Mouse (Mus musculus): ENCODE measurements around the gene Arid5b. TPM values are rescaled to one million over a fixed set of nuclear protein-coding genes. Genes with fewer than 3 reads are reported as not detected.
A peak's percentile ranks its signal among the peaks of the same experiment; 100 is the strongest.

Gene Arid5b
- total RNA-seq, 2 experiments from 2014 or later: 36.1 to 36.9 TPM

DNA sequence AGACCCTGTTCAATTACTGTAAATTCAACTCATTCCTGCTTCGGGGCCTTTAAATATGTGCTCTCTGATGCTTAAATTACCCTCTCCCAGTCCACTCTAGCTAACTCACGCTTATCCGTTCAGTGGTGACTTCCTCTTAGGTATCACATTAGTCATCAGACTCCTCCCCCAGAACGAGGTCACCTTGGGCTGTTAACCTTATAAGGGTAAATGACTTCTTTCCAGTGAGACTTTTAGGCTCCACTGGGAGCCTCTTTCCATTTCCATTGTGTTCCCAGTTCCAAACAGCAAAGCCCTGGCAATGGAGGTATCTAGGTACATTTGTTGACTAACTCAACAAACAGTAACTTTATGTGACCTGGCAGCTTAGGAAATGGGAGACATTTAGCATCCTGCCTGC, 186.7 kb downstream of the Arid5b start:
- DNase-seq (ENCODE audit: low spot score in 2 of 2): no peak

- DNase-seq (ENCODE audit: low spot score in 2 of 2): no peak
Measured at GRCm38 (mm10) chr10:68091011-68091410, 187.5 kb downstream of the Arid5b start.

- no peak for DNase-seq (ENCODE audit: low spot score in 2 of 2)
Measured at GRCm38 (mm10) chr10:68090544-68090943, 188.0 kb downstream of the Arid5b start.

DNA sequence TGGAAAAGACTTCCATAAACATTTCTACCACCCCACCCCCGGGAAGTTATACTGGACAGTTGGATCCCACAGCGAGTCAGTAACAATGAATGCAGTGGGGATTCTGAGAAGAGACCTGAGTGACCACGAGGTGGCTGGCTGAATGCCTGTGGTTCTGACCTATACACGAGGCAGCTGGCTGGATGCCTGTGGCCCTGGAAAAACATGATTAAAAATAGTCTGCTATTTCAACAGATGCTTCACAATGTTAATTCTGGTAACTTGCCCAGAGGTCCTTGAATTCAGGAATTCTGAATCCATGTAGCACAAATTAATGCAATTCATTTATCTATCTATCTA, 188.4 kb downstream of the Arid5b start:
- DNase-seq (ENCODE audit: low spot score in 2 of 2): peak; percentile 37 to 76

DNA sequence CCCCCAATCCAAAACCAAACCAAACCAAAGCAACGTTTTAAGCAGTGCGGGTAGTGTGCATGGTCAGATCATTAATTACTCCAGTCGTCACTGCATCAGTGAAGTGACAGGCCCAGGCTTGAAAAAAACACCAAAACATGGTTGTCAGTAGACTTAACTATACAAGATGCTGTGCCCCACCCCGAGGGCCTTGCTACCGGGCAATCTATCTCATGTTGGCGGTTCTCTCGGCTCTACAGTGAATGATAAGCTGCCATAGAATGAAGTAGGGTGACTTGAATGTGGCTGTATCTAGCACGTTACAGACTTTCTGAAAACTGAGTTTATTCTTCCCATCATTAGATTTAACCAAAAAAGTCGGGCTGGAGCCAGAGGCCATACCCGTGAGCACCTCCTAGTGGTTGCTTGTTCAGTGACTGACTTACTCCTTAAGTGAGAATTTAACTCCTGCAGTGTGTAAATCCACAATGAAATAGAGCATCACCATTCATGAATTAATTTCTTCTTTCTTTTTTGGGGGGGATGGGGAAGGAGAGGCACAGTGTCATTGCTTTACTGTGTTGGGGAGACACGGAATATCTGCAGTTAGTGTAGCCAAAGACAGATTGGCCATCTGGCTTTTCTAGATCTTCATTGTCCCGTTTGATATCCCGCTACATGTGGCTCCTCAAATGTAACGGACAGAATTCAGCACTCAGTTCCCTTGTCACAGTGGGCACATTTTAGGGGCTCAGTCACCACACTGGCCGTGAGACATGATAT, 188.9 kb downstream of the Arid5b start:
- DNase-seq (ENCODE audit: low spot score in 2 of 2): no peak

GRCm38 (mm10) chr10:68087722-68088121, 190.8 kb downstream of the Arid5b start:
- DNase-seq (ENCODE audit: low spot score in 2 of 2): no peak

DNA sequence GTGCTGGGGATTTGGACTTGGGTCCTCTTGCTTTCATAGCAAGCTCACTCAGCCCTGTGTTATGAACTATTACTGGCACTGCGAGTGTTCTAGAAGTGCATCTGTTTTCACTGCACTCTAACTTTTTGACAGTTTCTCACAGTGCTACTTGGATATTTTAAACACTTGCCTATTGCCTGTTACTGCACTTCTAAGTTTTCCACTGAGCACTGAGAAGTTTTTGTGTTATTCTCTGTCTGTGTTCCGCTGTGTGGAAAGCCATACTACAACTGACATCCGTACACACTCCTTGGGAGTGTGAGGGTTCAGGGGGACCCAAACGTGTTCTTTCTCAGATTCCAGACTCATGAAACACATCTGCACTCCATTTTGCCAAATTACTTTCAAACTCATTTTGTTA, 191.6 kb downstream of the Arid5b start:
- DNase-seq (ENCODE audit: low spot score in 2 of 2): no peak

DNA sequence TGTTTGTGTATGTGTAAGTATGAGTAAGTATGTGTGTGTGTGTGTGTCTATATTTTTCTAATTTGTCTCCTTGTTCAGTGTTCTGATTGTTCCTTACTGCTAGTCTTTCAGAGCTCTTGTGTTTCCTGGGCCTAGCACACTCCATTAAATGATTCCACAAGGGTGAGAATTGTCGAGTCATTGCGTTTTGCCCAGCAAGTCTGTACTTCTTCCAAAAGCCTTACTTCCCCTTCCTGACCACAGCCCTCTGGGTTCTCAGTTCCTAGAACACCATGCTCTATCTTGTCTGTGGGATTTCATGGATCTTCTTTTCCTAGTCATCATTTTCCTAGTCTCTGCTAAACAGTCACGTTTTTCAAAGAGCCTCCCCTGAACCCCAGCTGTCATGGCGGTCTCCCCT, 193.0 kb downstream of the Arid5b start:
- DNase-seq (ENCODE audit: low spot score in 2 of 2): no peak

GRCm38 (mm10) chr10:68081712-68082111, 196.8 kb downstream of the Arid5b start:
- DNase-seq (ENCODE audit: low spot score in 2 of 2): no peak

DNA sequence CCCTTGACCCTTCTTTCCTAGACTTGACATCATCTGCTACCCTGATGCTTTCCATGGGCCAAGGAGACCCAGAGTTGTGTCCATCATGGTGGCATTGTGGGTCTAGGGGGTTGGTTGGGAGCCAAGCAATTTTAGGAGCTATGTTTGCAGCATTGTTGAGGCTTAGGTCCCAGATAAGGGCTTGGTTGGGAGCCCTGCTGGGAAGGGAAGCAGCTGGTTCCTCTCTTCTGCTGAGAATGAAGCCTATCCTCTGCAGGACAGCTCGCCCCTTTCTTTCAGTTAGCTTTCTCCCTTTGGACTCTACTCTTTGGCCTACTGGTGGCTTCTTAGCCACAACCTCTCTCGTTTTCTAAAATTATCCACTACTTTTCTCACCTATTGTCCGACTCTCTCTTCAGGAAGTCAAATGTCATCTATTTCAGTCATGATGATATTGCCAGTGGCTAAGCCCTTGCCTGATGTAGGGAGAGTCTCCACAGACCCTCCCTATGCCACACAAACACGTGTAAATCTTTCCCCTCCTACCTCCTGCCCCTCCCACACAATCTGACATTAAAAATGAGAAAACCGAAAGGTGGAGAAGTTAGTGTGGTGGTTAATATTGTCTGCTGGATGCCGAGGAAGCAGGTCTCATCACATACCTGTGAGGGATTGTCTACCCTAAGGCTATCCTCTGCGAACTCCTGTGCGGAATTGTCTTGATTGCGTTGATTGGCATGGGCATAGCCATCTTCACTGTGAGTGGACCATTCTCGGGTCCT, 198.4 kb downstream of the Arid5b start:
- DNase-seq (ENCODE audit: low spot score in 2 of 2): no peak

- no peak for DNase-seq (ENCODE audit: low spot score in 2 of 2)
Measured at GRCm38 (mm10) chr10:68078708-68079107, 199.8 kb downstream of the Arid5b start.

DNA sequence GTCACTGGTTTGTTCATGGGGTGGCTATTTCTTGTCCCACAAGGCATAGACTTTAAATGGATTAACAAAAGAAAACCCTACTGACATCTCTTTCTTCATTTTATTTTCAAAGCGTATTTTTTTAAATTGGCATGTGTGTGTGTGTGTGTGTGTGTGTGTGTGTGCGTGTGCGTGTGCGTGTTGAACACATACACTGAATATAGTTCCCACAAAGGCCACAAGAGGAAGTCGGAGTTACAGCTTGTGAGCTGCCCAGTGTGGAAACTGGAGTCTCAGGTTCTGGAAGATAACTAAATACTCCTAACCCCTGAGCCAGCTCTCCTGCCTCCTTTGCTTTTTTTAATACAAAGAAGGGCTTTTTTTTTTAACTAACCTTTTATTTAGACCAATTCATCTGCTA, 203.4 kb downstream of the Arid5b start:
- DNase-seq (ENCODE audit: low spot score in 2 of 2): no peak

GRCm38 (mm10) chr10:68074291-68074690, 204.2 kb downstream of the Arid5b start:
- DNase-seq (ENCODE audit: low spot score in 2 of 2): no peak

DNA sequence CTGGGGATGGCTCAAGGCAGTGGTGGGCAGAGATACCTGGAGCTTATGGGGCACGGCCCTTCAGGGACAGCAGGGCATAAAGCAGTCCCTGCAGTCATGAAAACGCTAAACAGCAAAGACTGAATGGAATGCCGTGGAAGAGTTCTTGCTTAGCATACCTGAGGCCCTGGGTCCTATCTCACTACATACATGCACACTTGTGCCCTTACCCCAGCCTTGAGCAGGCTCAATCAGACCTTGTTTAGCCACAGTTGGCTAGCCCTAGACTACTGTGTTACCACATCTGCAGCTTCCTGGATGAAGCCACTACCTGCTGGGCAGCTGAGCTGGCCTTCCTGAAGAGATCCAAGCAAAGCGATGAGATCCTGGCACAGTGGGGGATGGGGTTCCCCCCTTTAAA, 205.9 kb downstream of the Arid5b start:
- DNase-seq (ENCODE audit: low spot score in 2 of 2): no peak

- no peak for DNase-seq (ENCODE audit: low spot score in 2 of 2)
Measured at GRCm38 (mm10) chr10:68071041-68071440, 207.5 kb downstream of the Arid5b start.

DNA sequence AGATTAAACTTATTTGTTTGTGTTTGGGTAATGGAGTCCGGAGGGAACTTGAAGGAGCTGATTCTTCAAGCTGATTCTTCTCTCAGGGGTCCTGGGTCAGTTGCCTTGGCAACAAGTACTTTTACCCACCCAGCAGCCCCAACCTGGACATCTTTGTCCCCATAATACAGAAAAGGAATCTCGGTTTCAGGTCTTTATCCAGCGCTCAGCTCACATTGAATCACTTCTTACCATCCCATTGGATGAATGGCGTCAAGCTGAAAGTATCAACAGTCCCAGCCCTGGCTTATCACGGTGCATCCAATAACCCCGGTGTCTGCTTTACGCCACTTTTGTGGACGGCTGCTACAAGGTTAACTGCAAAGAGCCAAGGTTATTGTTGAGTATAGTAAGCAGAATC, 210.1 kb downstream of the Arid5b start:
- DNase-seq (ENCODE audit: low spot score in 2 of 2): no peak

DNA sequence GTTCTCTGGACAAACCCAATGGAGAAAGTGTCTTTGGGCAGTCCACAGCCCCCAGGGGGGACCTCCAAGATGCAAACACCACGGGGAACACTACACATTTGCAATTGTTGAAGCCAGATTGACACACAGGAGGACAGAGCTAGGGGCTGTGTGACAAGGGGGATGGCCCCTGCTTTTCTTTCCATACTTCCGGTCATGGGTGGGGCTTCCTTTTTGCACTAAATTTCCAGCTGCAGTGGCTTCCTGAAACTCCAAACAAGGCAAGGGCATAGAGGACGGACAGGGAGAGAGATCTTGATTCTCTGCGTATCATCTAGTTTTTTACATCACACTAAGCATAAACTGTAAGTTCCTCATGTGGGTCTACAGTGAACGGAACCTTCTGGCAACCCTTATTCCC, 210.6 kb downstream of the Arid5b start:
- DNase-seq (ENCODE audit: low spot score in 2 of 2): no peak

- DNase-seq (ENCODE audit: low spot score in 2 of 2): no peak
Measured at GRCm38 (mm10) chr10:68066173-68066572, 212.4 kb downstream of the Arid5b start.

DNA sequence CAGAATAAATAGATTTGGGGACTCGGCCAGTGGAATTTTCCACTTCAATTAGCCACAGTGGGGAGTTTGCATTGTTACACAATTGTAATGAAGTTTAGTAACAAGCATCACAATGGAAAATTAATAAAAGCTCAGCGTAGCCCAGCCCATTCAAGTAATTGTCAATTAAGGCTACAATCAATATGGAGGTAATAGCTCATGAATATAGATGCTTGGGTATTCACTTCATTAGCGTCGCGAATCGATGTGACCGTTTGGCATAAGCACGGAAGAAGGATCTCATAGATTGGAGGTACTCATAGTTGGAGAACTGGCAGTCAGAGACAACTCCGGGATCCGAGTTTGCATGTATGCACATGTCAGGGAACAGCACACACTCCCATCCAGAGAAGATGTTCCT, 214.0 kb downstream of the Arid5b start:
- DNase-seq (ENCODE audit: low spot score in 2 of 2): no peak

DNA sequence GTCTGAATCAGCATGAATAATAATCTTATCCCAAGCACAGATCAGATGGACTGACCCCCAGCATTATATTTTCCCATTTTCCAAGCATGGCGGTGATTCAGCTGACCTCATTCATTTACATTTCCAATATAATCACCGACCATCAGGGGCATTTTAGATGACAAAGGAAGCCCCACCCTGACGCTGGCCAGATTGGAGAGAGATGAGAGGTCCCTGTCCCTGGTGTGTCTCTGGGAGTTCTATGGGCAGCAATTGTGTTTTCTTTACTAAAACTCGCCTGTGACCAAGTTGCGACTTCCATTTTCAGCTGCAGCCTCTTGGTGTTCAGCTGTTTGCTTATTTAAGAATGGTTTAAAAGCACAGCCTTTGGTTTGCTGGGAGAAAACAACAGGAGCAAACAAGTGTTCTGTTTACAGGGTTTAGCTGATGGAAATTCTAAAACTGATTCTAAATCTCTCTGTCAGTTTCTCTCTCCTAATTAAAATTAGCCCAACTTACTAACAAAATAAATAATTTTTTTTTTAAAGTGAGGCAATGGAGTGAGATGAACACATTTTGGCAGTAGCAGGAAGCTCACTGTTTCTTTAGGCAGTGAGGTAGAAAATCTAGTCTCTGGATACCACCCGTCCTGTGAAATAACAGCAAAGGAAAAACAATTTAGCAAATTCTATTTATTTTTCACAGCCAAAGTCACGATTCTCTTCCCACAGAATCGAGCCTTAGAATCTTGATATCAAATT, 214.6 kb downstream of the Arid5b start:
- DNase-seq (ENCODE audit: low spot score in 2 of 2): no peak

DNA sequence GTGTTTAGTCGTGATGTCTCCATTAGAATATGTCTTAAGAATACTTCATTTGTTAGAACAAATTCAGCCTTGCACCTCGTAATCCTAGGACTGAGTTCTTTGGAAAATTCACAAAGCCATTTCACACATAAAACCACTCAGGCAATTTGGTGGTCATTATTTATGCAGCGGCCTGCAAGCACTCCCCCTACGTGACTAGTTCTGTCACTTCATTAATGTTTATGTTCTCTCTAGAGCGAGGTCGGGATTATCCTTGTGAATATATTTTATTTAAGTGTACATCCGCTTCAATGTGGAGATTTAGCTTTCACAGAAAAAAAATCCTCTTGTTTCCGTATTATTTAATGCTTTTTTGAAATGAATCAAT, 217.3 kb downstream of the Arid5b start:
- DNase-seq (ENCODE audit: low spot score in 2 of 2): no peak

GRCm38 (mm10) chr10:68060590-68061248, 217.8 kb downstream of the Arid5b start:
- DNase-seq (ENCODE audit: low spot score in 2 of 2): peak in 1 of 2 experiments; percentile 56

All from gastrocnemius, postnatal 4 days (tissue).